Mouse (Mus musculus) heart, adult 2 months (tissue): Measurements from ENCODE around the gene Slf2. TPM values are rescaled to one million over a fixed set of nuclear protein-coding genes. Genes with fewer than 3 reads are reported as not detected.
A peak's percentile ranks its signal among the peaks of the same experiment; 100 is the strongest.

Source experiments
- DNase-seq, 2 experiments: peaks; one replicate each; pipeline ENCODE4 v3.0.0; 2021
- H3K27ac ChIP-seq: fragments of 200-600 bp; 2 replicates; pipeline ENCODE4 v1.8.1; 2022
- H3K27me3 ChIP-seq: fragments of 200-500 bp; 2 replicates; pipeline ENCODE4 v1.6.1; 2012; ENCODE audit warnings: mild to moderate bottlenecking, low read length, inconsistent platforms, mixed read lengths; ENCODE audit not compliant: control insufficient read depth, insufficient read depth
- H3K36me3 ChIP-seq: fragments of 200-500 bp; 2 replicates; pipeline ENCODE4 v1.6.1; 2012; ENCODE audit warnings: low read length, inconsistent platforms; ENCODE audit not compliant: control insufficient read depth, insufficient read depth
- H3K4me1 ChIP-seq: fragments of 200-500 bp; 2 replicates; pipeline ENCODE4 v1.6.1; 2011; ENCODE audit warnings: low read length; ENCODE audit not compliant: control insufficient read depth, insufficient read depth
- H3K4me3 ChIP-seq: fragments of 200-600 bp; 2 replicates; pipeline ENCODE4 v1.8.1; 2022
- H3K79me2 ChIP-seq: fragments of 200-500 bp; replicated peaks from 2 replicates; pipeline ENCODE4 v1.6.1; 2012; ENCODE audit warnings: mild to moderate bottlenecking, inconsistent platforms, low read length, moderate library complexity, mixed read lengths; ENCODE audit not compliant: control insufficient read depth, insufficient read depth
- H3K9ac ChIP-seq: fragments of 200-500 bp; 2 replicates; pipeline ENCODE4 v1.6.1; 2012; ENCODE audit warnings: low read depth, mild to moderate bottlenecking, control low read depth, inconsistent platforms, low read length, mixed read lengths
- CTCF ChIP-seq: fragments of 200-600 bp; IDR thresholded peaks from 2 replicates; pipeline ENCODE4 v1.8.1; 2022; ENCODE audit warnings: antibody characterized with exemption, mild to moderate bottlenecking, moderate library complexity
- EP300 ChIP-seq: fragments of 200-500 bp; IDR thresholded peaks from 2 replicates; pipeline ENCODE4 v1.6.1; 2011; ENCODE audit warnings: low read depth, low read length, control low read depth; ENCODE audit not compliant: insufficient read depth
- POLR2A ChIP-seq: fragments of 200-500 bp; IDR thresholded peaks from 2 replicates; pipeline ENCODE4 v1.6.1; 2011; ENCODE audit warnings: mild to moderate bottlenecking, low read depth, low read length, control low read depth; ENCODE audit not compliant: insufficient read depth
- WGBS: fragments of 180-500 bp; shearing (Covaris S2); methylation state at CpG from one replicate; pipeline ENCODE4 v1.1.7; 2018; 5-methylcytosine and 5-hydroxymethylcytosine counted together
- intact Hi-C: fragments of 180-260 bp; cut with DNase I; formaldehyde crosslinking; loops from one replicate; pipeline ENCODE4 v1.15.1; 2025
- polyA plus RNA-seq: library from polyadenylated mRNA; depleted of rRNA; stranded (reverse); fragments of >200 nt; gene quantifications from 2 replicates; pipeline ENCODE4 v1.2.3, GENCODE M21; 2012
- total RNA-seq, 2 experiments: library from RNA; stranded (reverse); gene quantifications; 2 replicates each; pipeline ENCODE4 v1.2.3; 2021

Slf2 gene
- total and polyA plus RNA-seq, 3 experiments = 16.6 to 23.0 (median 18.4) TPM

DNA sequence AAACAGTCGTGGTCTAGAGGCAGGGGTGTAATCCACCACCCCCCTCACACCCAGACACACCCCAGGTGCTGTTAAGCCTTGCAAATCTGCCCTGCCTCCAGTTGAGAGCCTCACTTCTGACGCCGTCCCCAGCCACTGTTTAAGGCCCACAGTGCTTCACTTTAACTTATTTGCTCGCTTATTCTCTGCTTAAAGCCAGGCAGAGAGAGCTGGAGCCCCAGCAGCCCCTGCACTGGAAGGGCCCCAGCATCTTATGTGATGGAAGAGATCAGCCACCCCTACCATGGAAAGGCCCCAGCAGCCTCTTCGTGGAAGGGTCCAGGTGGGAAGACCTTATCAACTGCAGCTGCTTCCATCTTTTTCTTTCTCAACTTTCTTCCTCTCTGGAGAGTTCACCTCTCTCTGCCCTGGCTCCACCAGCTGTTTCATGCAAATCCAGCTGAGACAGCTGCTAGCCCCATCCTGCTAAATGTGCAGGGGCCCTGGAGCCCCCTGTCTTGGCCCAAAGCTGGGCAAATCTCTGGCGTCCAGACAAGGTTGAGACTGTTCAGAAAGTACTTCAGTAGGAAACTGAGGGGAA is 26.7 kb upstream of the Slf2 start:
- Histone ChIP-seq H3K79me2 (no peaks in the 10 kb centered on the region), H3K9ac (no peak overlapping the region), H3K4me3 (no peak overlapping the region), H3K4me1 (peaks cover 4% of the 10 kb centered on the region), H3K27ac (no peak overlapping the region), H3K27me3 (no peaks in the 10 kb centered on the region), H3K36me3 (no peaks in the 10 kb centered on the region)
- TF ChIP-seq EP300 (no peak), POLR2A (no peak), CTCF (no peak)
- intact Hi-C loops = no loop called here
- 70% methylated on average over 6 of the region's 6 CpGs for WGBS
- DNase-seq = no peak

DNA sequence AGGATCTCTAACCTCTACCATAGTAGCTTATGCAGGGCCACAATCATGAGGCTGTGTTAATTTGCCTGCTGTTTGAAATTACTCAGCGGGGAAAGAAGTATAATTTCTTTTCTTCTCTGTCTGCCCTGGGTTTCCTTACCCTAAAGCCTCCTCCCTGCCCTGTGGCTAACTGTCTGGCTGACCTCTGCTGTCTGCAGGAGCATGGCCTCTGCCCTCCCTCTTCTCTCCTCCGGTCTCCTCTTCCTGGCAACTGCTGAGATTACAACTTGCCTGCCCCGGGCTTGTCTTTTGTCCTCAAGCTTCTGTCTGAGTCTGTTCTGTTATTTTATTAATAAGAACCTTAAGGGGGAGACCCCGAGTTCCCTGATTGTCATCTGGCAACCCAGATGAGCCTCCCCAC is 25.6 kb upstream of the Slf2 start:
- Histone ChIP-seq H3K27ac (no peak overlapping the region), H3K36me3 (no peaks in the 10 kb centered on the region), H3K4me1 (peaks cover 1% of the 10 kb centered on the region)

GRCm38 (mm10) chr19:44907851-44908690 is 22.9 kb upstream of the Slf2 start:
- no peaks in the 10 kb centered on the region for H3K27me3 ChIP-seq
- peak overlapping the region; percentile 28 for H3K27ac ChIP-seq
- 34% methylated on average over 15 of the region's 15 CpGs for WGBS
- H3K4me3 ChIP-seq = no peak overlapping the region
- H3K4me1 ChIP-seq = peaks cover 1% of the 10 kb centered on the region
- no peaks in the 10 kb centered on the region for H3K79me2 ChIP-seq
- intact Hi-C loops = no loop called here
- no peaks in the 10 kb centered on the region for H3K36me3 ChIP-seq
- peak; percentile 39 for TF ChIP-seq CTCF
- no peak for TF ChIP-seq POLR2A
- TF ChIP-seq EP300 = 0 out of 2 replicates have a peak, but pooled peaks have one; percentile 9
- no peak overlapping the region for H3K9ac ChIP-seq
- DNase-seq = peak; percentile 53 to 63

More for the DNA sequence above, 25.6 kb upstream of the Slf2 start:
- Histone ChIP-seq H3K9ac (no peak overlapping the region), H3K79me2 (no peaks in the 10 kb centered on the region), H3K4me3 (no peak overlapping the region), H3K27me3 (no peaks in the 10 kb centered on the region)
- WGBS = 39% methylated on average over 4 of the region's 4 CpGs
- intact Hi-C loops = no loop called here
- TF ChIP-seq POLR2A = no peak
- TF ChIP-seq EP300 = no peak
- no peak for TF ChIP-seq CTCF
- no peak for DNase-seq

- WGBS = 45% methylated on average over 11 of the region's 11 CpGs
- intact Hi-C loops = no loop called here
- TF ChIP-seq EP300 (no peak), POLR2A (no peak), CTCF (no peak)
These were observed 22.0 kb upstream of the Slf2 start for GRCm38 (mm10) chr19:44908836-44909460.

DNA sequence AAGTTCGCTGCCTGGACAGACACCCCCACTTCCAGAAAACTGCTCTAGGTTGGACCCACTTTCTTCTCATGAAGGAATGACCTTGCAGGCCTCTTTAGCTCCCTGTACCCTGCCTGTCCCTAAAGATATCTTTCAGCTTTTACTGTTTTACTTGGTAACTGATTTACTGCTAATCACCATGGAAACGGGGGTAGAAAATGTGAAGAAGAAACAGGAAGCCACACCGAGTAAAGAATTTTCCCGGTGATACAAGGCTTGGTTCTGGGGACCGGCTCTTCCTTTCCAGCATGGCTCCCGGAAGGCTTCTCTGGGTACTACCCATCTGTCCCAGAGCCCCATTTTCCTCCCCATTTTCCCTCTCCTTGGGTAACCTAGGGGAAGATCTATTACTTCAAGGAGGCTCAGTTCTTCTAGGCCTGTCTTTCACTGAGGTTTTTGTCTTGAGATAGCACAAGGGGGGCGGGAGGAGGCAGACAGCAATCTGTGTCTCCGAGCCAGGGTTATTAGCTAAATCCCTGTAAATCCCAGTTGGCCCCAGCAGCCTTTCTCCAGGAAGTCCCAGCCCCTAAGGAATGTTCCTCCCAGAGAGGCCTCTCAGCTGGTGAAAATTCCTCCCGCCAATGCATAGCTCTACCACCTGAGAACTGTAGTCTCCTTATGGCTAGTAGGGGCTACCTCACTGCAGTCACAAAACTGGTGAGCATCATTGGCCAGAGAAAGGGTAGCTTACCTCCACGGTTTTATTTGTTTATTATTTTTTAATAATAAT is 16.3 kb upstream of the Slf2 start:
- Histone ChIP-seq H3K27ac (peak overlapping the region; percentile 12; the same call in 1 of the 2 replicates), H3K79me2 (no peaks in the 10 kb centered on the region), H3K4me1 (no peaks in the 10 kb centered on the region; the same call in none of the 2 replicates), H3K27me3 (no peaks in the 10 kb centered on the region), H3K36me3 (no peaks in the 10 kb centered on the region), H3K4me3 (no peak overlapping the region), H3K9ac (no peak overlapping the region)
- no peak for DNase-seq
- TF ChIP-seq CTCF = no peak
- TF ChIP-seq EP300 = no peak
- no peak for TF ChIP-seq POLR2A
- intact Hi-C loops = no loop called here
- 43% methylated on average over 10 of the region's 10 CpGs for WGBS

More at GRCm38 (mm10) chr19:44908836-44909460, 22.0 kb upstream of the Slf2 start:
- Histone ChIP-seq H3K4me1 (peaks cover 1% of the 10 kb centered on the region), H3K36me3 (no peaks in the 10 kb centered on the region), H3K27ac (no peak overlapping the region), H3K9ac (no peak overlapping the region), H3K79me2 (no peaks in the 10 kb centered on the region), H3K27me3 (no peaks in the 10 kb centered on the region), H3K4me3 (no peak overlapping the region)
- DNase-seq = no peak
